Mouse (Mus musculus) forebrain, embryonic 15.5 days (tissue): ENCODE data around the gene 9330161L09Rik. TPM values are rescaled to one million over a fixed set of nuclear protein-coding genes. Genes with fewer than 3 reads are reported as not detected.
A peak's percentile ranks its signal among the peaks of the same experiment; 100 is the strongest.

Source experiments
- ATAC-seq: fragments of 200-750 bp; cut with Nextera tagmentation; replicated peaks from 2 replicates; pipeline ENCODE4 v1.8.0; 2017; ENCODE audit warnings: mild to moderate bottlenecking, moderate TSS enrichment, moderate library complexity
- H3K27ac ChIP-seq: fragments of 300-500 bp; sonication (generic); replicated peaks from 2 replicates; pipeline ENCODE4 v1.5.1; 2015; ENCODE audit warnings: mild to moderate bottlenecking, inconsistent platforms
- H3K27me3 ChIP-seq: fragments of 300-500 bp; sonication (generic); 2 replicates; pipeline ENCODE4 v1.6.1; 2015; ENCODE audit warnings: inconsistent platforms
- H3K36me3 ChIP-seq: fragments of 300-500 bp; sonication (generic); 2 replicates; pipeline ENCODE4 v1.6.1; 2015; ENCODE audit warnings: mild to moderate bottlenecking, inconsistent platforms
- H3K4me1 ChIP-seq: fragments of 300-500 bp; sonication (generic); 2 replicates; pipeline ENCODE4 v1.6.1; 2015; ENCODE audit warnings: inconsistent platforms
- H3K4me2 ChIP-seq: fragments of 300-500 bp; sonication (generic); replicated peaks from 2 replicates; pipeline ENCODE4 v1.6.1; 2015; ENCODE audit warnings: mild to moderate bottlenecking, inconsistent platforms
- H3K4me3 ChIP-seq: fragments of 300-500 bp; sonication (generic); 2 replicates; pipeline ENCODE4 v1.5.1; 2015; ENCODE audit warnings: mild to moderate bottlenecking, inconsistent platforms
- H3K9ac ChIP-seq: fragments of 300-500 bp; sonication (generic); replicated peaks from 2 replicates; pipeline ENCODE4 v1.6.1; 2015; ENCODE audit warnings: mild to moderate bottlenecking, inconsistent platforms
- H3K9me3 ChIP-seq: fragments of 300-500 bp; sonication (generic); 2 replicates; pipeline ENCODE4 v1.6.1; 2016; ENCODE audit warnings: inconsistent platforms
- WGBS: fragments of 180-500 bp; shearing (Covaris S2); methylation state at CpG from one replicate; pipeline ENCODE4 v1.1.7; 2015; ENCODE audit warnings: mixed read lengths; 5-methylcytosine and 5-hydroxymethylcytosine counted together
- polyA plus RNA-seq: library from polyadenylated mRNA; unstranded; fragments of >200 nt; fragmentation: Nextera tagmentation; extraction: Ambion mirVana; gene quantifications from 2 replicates; pipeline ENCODE4 v1.2.1, GENCODE M21; 2015

9330161L09Rik gene
- polyA plus RNA-seq, 1 experiment from 2014 or later: 0.69 TPM

GRCm38 (mm10) chr12:103425729-103426470 lies 18.3 kb upstream of the 9330161L09Rik start, which contains the start of gene Ddx24:
Gene Ddx24 (minus strand): TSS chr12:103425830.
- Histone ChIP-seq H3K4me3 (peak within 1 kb of the TSS; percentile 93), H3K27me3 (no peaks in the 10 kb centered on the region), H3K4me2 (peak within 1 kb of the TSS; percentile 72), H3K4me1 (peaks cover 39% of the 10 kb centered on the region), H3K9ac (peak within 1 kb of the TSS; percentile 90), H3K9me3 (no peaks in the 10 kb centered on the region), H3K36me3 (peaks cover 14% of the 10 kb centered on the region), H3K27ac (peak within 1 kb of the TSS; percentile 70)
- WGBS: 1% methylated on average over 33 of the region's 33 CpGs
- peak; percentile 100 for ATAC-seq

GRCm38 (mm10) chr12:103425016-103425728 lies 17.6 kb upstream of the 9330161L09Rik start:
- H3K36me3 ChIP-seq: peaks cover 14% of the 10 kb centered on the region
- peak overlapping the region; percentile 93 for H3K4me3 ChIP-seq
- peak overlapping the region; percentile 65 for H3K27ac ChIP-seq
- H3K27me3 ChIP-seq: no peaks in the 10 kb centered on the region
- ATAC-seq: peak; percentile 38
- peak overlapping the region; percentile 90 for H3K9ac ChIP-seq
- H3K4me2 ChIP-seq: peak overlapping the region; percentile 72
- 10% methylated on average over 33 of the region's 33 CpGs for WGBS
- H3K9me3 ChIP-seq: no peaks in the 10 kb centered on the region
- peaks cover 41% of the 10 kb centered on the region for H3K4me1 ChIP-seq

- no peaks in the 10 kb centered on the region for H3K9me3 ChIP-seq
- H3K4me1 ChIP-seq: no peaks in the 10 kb centered on the region
- no peak for ATAC-seq
- H3K27me3 ChIP-seq: no peaks in the 10 kb centered on the region
- no peak overlapping the region for H3K27ac ChIP-seq
- H3K36me3 ChIP-seq: peaks cover 90% of the 10 kb centered on the region
- no peak overlapping the region for H3K4me2 ChIP-seq
- no peak overlapping the region for H3K9ac ChIP-seq
- no peak overlapping the region for H3K4me3 ChIP-seq
- 94% methylated on average over 10 of the region's 10 CpGs for WGBS
Observed at GRCm38 (mm10) chr12:103408144-103408543, 524 bp upstream of the 9330161L09Rik start.

GRCm38 (mm10) chr12:103404131-103404530 lies 3.5 kb downstream of the 9330161L09Rik start:
- Histone ChIP-seq H3K4me1 (no peaks in the 10 kb centered on the region), H3K4me3 (no peak overlapping the region), H3K27me3 (no peaks in the 10 kb centered on the region), H3K4me2 (no peak overlapping the region), H3K27ac (no peak overlapping the region), H3K9me3 (no peaks in the 10 kb centered on the region), H3K36me3 (peaks cover 58% of the 10 kb centered on the region), H3K9ac (no peak overlapping the region)
- 90% methylated on average over 18 of the region's 18 CpGs for WGBS
- no peak for ATAC-seq

GRCm38 (mm10) chr12:103396751-103397150 lies 10.9 kb downstream of the 9330161L09Rik start:
- no peak for ATAC-seq
- 87% methylated on average over 7 of the region's 7 CpGs for WGBS
- Histone ChIP-seq H3K27ac (no peak overlapping the region), H3K9me3 (no peaks in the 10 kb centered on the region), H3K36me3 (0 out of 2 replicates have a peak, but pooled peaks cover 2% of the 10 kb centered on the region), H3K9ac (no peak overlapping the region), H3K4me3 (no peak overlapping the region), H3K4me1 (no peaks in the 10 kb centered on the region), H3K4me2 (no peak overlapping the region), H3K27me3 (no peaks in the 10 kb centered on the region)

- Histone ChIP-seq H3K36me3 (0 out of 2 replicates have a peak, but pooled peaks cover 2% of the 10 kb centered on the region), H3K27me3 (no peaks in the 10 kb centered on the region), H3K4me1 (no peaks in the 10 kb centered on the region), H3K9ac (no peak overlapping the region), H3K4me2 (no peak overlapping the region), H3K9me3 (no peaks in the 10 kb centered on the region), H3K27ac (no peak overlapping the region), H3K4me3 (no peak overlapping the region)
- WGBS: 78% methylated on average over 12 of the region's 12 CpGs
- no peak for ATAC-seq
Observed at GRCm38 (mm10) chr12:103395486-103396275, 11.9 kb downstream of the 9330161L09Rik start.

- Histone ChIP-seq H3K4me3 (no peak overlapping the region), H3K36me3 (no peaks in the 10 kb centered on the region), H3K27me3 (no peaks in the 10 kb centered on the region), H3K9ac (no peak overlapping the region), H3K9me3 (no peaks in the 10 kb centered on the region), H3K4me2 (no peak overlapping the region), H3K4me1 (peaks cover 12% of the 10 kb centered on the region), H3K27ac (no peak overlapping the region)
- 91% methylated on average over 6 of the region's 6 CpGs for WGBS
- ATAC-seq: no peak
Observed at GRCm38 (mm10) chr12:103393528-103393927, 14.1 kb downstream of the 9330161L09Rik start.

- Histone ChIP-seq H3K27ac (no peak overlapping the region), H3K4me1 (peaks cover 12% of the 10 kb centered on the region), H3K27me3 (no peaks in the 10 kb centered on the region), H3K4me3 (no peak overlapping the region), H3K4me2 (no peak overlapping the region), H3K36me3 (no peaks in the 10 kb centered on the region), H3K9ac (no peak overlapping the region), H3K9me3 (no peaks in the 10 kb centered on the region)
- no peak for ATAC-seq
- WGBS: 89% methylated on average over 7 of the region's 7 CpGs
Observed at GRCm38 (mm10) chr12:103391098-103391497, 16.5 kb downstream of the 9330161L09Rik start.

GRCm38 (mm10) chr12:103389982-103390381 lies 17.6 kb downstream of the 9330161L09Rik start:
- 76% methylated on average over 4 of the region's 4 CpGs for WGBS
- ATAC-seq: no peak
- no peaks in the 10 kb centered on the region for H3K27me3 ChIP-seq
- H3K4me3 ChIP-seq: no peak overlapping the region
- peaks cover 12% of the 10 kb centered on the region for H3K4me1 ChIP-seq
- H3K4me2 ChIP-seq: no peak overlapping the region
- no peaks in the 10 kb centered on the region for H3K36me3 ChIP-seq
- H3K9ac ChIP-seq: no peak overlapping the region
- no peak overlapping the region for H3K27ac ChIP-seq
- no peaks in the 10 kb centered on the region for H3K9me3 ChIP-seq

GRCm38 (mm10) chr12:103389348-103389727 lies 18.3 kb downstream of the 9330161L09Rik start:
- peak overlapping the region; percentile 84 for H3K4me3 ChIP-seq
- no peaks in the 10 kb centered on the region for H3K36me3 ChIP-seq
- ATAC-seq: no peak; the same call in 1 of the 2 replicates
- H3K9ac ChIP-seq: peak overlapping the region; percentile 94
- H3K9me3 ChIP-seq: no peaks in the 10 kb centered on the region
- 56% methylated on average over 2 of the region's 2 CpGs for WGBS
- H3K4me1 ChIP-seq: peaks cover 12% of the 10 kb centered on the region
- H3K27me3 ChIP-seq: no peaks in the 10 kb centered on the region
- peak overlapping the region; percentile 73 for H3K4me2 ChIP-seq
- no peak overlapping the region for H3K27ac ChIP-seq

GRCm38 (mm10) chr12:103388505-103389347 lies 18.9 kb downstream of the 9330161L09Rik start, which contains the start of gene Otub2:
Gene Otub2 (plus strand): TSS chr12:103388682.
- Histone ChIP-seq H3K4me2 (peak within 1 kb of the TSS; percentile 73), H3K4me3 (peak within 1 kb of the TSS; percentile 84), H3K9ac (peak within 1 kb of the TSS; percentile 94), H3K27me3 (no peaks in the 10 kb centered on the region), H3K9me3 (no peaks in the 10 kb centered on the region), H3K36me3 (no peaks in the 10 kb centered on the region), H3K27ac (peak within 1 kb of the TSS; percentile 66), H3K4me1 (peaks cover 12% of the 10 kb centered on the region)
- WGBS: under 1% methylated on average over 58 of the region's 58 CpGs
- ATAC-seq: peak; percentile 100
